Mouse (Mus musculus) ES-Bruce4 (cell line): ENCODE measurements at regions not wholly inside any gene's neighbourhood (a gene's known extent, or its start where the extent isn't known, plus 50 kb on each side); places are given as distances from the start of the nearest gene placed in this dataset.

Source experiments
- CTCF ChIP-seq: IDR thresholded peaks from one replicate; pipeline ENCODE4 v1.8.1; 2011; ENCODE audit warnings: low read depth, low read length
- EP300 ChIP-seq: IDR thresholded peaks from 2 replicates; pipeline ENCODE4 v1.6.1; 2011; ENCODE audit warnings: low read depth, low read length; ENCODE audit not compliant: insufficient read depth
- POLR2A ChIP-seq: IDR thresholded peaks from one replicate; pipeline ENCODE4 v1.8.1; 2011; ENCODE audit warnings: low read length; ENCODE audit not compliant: insufficient read depth

- TF ChIP-seq CTCF (no peak), POLR2A (no peak), EP300 (no peak)
Observed at GRCm38 (mm10) chr3:119509132-119509531, 275.1 kb downstream of the Ptbp2 start.
